ENCODE assay signal across 25 mouse cellular contexts in the genomic region with DNA sequence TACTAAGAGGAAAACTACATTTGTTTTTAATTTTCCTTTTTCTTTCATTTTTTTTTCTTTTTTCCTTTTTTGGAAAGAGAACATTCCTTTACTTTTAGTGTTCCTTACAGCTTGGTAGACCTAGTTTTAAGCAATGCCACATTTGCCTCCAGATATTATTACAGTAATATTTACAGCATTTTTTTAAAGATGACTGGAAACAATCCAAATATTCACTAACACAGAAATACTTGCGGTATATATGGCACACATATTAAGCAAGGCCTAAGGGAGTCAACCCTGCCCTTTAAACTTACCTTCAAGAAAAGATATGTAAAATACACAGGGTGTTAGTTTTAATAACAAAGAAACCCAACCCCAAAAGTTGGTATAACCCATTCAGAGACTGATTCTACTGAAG.
"Had no signal": no experiment of that assay in that cellular context is flagged by ENCODE, and none has a peak within 500 bp of the region (broad histone marks: within the 10 kb centered on the region; RNA-seq: fewer than 3 reads in every experiment).

No protein-coding gene starts in this region.

- H3K27me3 ChIP-seq: heart, embryonic 13.5 days; heart, embryonic 15.5 days; hindbrain, embryonic 13.5 days; hindbrain, embryonic 15.5 days; kidney, embryonic 15.5 days; limb, embryonic 13.5 days; liver, embryonic 13.5 days; liver, embryonic 15.5 days had no signal

- H3K27ac ChIP-seq: heart, adult 2 months; heart, embryonic 13.5 days; heart, embryonic 15.5 days; hindbrain, embryonic 13.5 days; hindbrain, embryonic 15.5 days; hindbrain, postnatal 0 days; kidney, embryonic 15.5 days; kidney, postnatal 0 days; left cerebral cortex, adult 2 months; limb, embryonic 13.5 days; liver, embryonic 13.5 days; liver, embryonic 15.5 days had no signal

- H3K36me3 ChIP-seq: heart, embryonic 13.5 days; heart, embryonic 15.5 days; hindbrain, embryonic 13.5 days; hindbrain, embryonic 15.5 days; kidney, embryonic 15.5 days; limb, embryonic 13.5 days; liver, embryonic 13.5 days; liver, embryonic 15.5 days had no signal

- H3K9ac ChIP-seq: heart, embryonic 13.5 days; heart, embryonic 15.5 days; hindbrain, embryonic 13.5 days; hindbrain, embryonic 15.5 days; kidney, embryonic 15.5 days; limb, embryonic 13.5 days; liver, embryonic 13.5 days; liver, embryonic 15.5 days had no signal

- H3K4me2 ChIP-seq: heart, embryonic 11.5 days; heart, embryonic 13.5 days; heart, embryonic 15.5 days; hindbrain, embryonic 13.5 days; hindbrain, embryonic 15.5 days; kidney, embryonic 15.5 days; limb, embryonic 13.5 days; liver, embryonic 11.5 days; liver, embryonic 13.5 days; liver, embryonic 15.5 days had no signal

- ATAC-seq: hindbrain, postnatal 0 days; intestine, embryonic 16.5 days had no signal

- H3K4me3 ChIP-seq: heart, adult 2 months; heart, embryonic 13.5 days; heart, embryonic 15.5 days; hindbrain, embryonic 13.5 days; hindbrain, embryonic 15.5 days; kidney, embryonic 15.5 days; left cerebral cortex, adult 2 months; limb, embryonic 13.5 days; liver, embryonic 13.5 days; liver, embryonic 15.5 days had no signal

- H3K9me3 ChIP-seq: heart, embryonic 13.5 days; heart, embryonic 15.5 days; hindbrain, embryonic 13.5 days; hindbrain, embryonic 15.5 days; kidney, embryonic 15.5 days; limb, embryonic 13.5 days; liver, embryonic 13.5 days; liver, embryonic 15.5 days had no signal

- DNase-seq: gastrocnemius, postnatal 14 days; gastrocnemius, postnatal 36 days; heart, adult 2 months; heart, postnatal 14 days; heart, postnatal 36 days; kidney, adult 11 months; kidney, adult 2 months; kidney, adult 9 months; kidney, postnatal 14 days; kidney, postnatal 36 days; liver; liver, embryonic 13.5 days had no signal

- H3K4me1 ChIP-seq: heart, embryonic 13.5 days; heart, embryonic 15.5 days; hindbrain, embryonic 13.5 days; hindbrain, embryonic 15.5 days; kidney, embryonic 15.5 days; liver, embryonic 13.5 days; liver, embryonic 15.5 days had no signal
